Mouse (Mus musculus): ENCODE results near the gene Rbfox2.
A peak's percentile ranks its signal among the peaks of the same experiment; 100 is the strongest.
"Not testable (repeated sequence)": the region's sequence is repeated elsewhere in the genome, so short reads cannot be mapped to it uniquely, and the experiment has no call there.

The Rbfox2 gene

DNA sequence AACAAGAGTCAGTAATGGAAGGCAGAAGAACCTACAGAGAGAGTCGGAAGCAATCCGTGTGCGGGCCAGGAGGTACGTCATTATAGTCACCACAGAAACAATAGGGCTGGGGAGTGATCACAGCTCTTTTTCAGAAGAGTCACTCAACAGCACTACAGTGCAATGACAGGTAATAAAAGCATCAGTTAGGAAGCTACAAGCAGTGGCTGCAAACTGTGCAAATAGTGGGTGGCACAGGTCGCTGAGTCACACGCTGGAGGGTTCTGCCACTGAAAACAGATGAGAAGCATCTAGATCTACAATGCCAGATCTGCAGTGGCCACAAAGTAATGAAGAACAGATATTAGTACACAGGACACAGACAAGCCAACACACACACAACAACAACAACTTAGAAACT is 32.9 kb downstream of the Rbfox2 start:
- no peak for DNase-seq (ENCODE audit: low read depth, low spot score)

DNA sequence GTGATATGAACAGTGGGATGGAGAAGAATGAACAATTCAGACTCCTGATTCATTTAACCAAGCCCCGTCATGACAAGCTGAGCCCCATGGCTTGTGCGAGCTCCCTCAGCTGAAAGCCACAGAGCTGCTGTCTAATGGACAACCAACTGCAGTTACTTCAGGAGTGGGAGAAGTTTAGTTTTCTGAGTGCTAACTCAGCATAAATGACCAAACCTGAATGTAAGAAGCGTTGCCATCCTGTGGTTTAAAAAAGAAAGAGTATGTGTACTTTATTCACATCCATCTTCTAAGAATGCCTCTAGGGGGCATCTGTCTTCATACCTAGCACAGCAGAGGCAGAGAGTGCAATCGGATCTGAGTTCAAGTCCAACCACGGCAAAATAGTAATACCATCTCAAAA is 35.5 kb downstream of the Rbfox2 start:
- no peak for DNase-seq (ENCODE audit: low read depth, low spot score)

DNA sequence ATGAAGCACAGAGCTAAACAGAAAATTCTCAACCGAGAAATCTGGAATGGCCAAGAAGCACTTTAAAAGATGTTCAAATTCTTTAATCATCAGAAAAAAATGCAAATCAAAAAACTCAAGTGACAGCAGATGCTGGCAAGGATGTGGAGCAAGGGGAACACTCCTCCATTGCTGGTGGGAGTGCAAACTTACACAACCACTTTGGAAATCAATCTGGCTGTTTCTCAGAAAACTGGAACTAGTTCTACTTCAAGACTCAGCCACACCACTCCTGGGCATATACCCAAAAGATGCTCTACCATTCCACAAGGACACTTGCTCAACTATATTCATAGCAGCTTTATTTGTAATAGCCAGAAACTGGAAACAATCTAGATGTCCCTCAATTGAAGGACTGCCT is 37.3 kb downstream of the Rbfox2 start:
- not testable (repeated sequence) for DNase-seq (ENCODE audit: low read depth, low spot score)

DNA sequence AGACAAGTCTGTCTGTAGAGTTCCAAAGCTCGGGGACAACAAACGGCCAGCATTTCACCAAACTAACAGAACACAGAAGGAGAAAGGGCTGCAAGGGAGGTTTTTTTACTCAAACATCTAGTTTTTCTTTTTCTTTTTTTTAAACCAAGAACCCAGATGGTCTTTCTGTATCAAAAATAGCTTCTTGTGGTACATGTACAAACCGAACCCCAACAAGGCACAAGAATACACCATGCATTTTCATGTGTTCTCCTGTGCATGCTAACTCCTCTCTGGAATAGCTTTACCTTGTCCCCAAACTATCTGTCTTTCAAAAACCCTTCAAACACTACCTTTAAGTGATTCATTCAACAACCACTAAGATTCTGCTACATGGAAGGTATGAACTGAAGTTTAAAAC is 38.4 kb downstream of the Rbfox2 start:
- no peak for DNase-seq (ENCODE audit: low read depth, low spot score)

DNA sequence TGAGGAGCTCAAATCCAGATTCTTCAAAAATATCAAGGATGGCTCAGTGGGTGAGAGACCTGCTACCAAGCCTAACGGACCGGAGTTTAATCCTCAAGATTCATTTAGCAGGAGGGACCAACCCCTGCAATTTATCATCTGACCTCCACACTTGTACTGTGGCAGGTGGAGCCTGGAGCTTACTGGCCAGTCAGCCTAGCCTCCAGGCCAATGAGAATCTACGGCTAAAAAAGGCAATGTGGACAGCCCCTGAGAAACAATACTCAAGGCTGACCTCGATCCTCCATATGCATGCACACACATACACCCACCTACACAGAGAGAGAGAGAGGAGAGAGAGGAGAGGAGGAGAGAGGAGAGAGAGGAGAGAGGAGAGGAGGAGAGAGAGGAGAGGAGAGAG is 41.5 kb downstream of the Rbfox2 start:
- DNase-seq (ENCODE audit: low read depth, low spot score), result no peak

DNA sequence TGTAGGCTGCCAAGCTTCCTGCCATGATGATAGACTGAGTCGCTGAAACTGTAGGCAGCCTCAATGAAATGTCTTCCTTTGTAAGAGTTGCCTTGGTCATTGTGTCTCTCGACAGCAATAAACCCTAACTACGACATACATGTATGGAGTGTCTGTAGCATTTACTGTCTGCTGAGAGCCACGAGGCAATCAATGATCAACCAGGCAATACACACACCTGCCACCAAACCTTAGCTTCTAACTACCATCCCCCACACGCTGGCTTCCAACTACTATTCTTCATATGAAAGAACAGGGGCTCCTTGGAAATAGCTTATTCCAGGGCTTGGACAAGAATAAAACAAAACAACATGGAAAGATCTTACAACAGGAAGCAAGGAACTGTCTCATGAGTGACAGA is 42.5 kb downstream of the Rbfox2 start:
- no peak for DNase-seq (ENCODE audit: low read depth, low spot score)

DNA sequence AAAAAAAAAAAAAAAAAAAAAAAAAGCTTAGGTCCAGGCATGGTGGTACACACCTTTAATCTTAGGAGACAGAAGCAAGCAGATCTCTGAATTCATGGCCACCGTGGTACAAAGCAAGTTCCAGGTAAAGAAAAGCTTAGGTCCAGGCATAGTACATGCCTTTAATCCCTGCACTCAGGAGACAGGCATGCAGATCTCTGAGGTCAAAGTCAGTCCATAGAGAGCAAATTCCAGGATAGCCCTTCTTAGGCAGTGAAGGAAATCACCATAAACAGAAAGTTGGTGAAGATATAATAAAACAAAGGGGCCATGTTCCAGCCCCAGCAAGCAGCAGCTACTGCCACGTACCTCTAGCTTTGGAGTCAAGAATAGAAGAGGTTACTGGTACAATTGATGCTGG is 44.0 kb downstream of the Rbfox2 start:
- DNase-seq (ENCODE audit: low read depth, low spot score), result no peak

DNA sequence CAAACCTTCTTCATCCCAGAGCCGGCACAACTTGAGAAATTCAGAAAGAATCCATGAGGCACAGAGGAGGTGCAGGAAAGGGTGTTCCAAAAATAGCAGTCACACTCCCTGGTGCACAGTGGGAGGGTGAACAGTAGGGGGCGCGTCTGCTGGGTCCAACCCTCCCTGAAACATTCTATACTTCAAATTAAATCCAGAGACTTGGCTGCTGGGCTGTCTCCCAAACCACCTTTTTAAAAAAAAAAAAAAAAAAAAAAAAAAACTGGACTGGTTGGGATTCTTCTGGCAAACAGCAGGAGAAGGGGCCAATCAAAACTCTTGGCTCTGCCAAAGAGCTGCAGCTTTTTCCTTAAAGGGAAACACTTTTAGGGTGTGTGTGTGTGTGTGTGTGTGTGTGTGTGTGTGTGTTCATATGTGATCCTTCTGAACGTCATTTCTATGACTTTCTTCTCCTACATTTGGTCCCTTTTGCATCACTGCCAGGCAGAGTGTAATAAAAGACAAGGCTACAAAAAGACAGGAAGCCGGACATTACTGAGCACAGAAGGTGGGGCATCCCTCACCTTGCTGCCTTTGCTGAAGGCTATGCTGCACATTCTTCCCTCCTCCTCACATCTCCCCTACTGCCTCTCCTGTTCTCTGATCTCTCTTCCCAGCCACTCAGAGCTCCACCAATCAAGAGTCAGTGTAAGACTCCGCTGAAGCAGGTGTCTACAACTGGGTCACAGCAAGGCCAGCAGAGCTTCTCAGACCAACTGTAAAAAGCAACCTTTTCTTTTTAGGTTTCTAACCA is 49.2 kb downstream of the Rbfox2 start:
- peak; percentile 29 for DNase-seq (ENCODE audit: low read depth, low spot score)

DNA sequence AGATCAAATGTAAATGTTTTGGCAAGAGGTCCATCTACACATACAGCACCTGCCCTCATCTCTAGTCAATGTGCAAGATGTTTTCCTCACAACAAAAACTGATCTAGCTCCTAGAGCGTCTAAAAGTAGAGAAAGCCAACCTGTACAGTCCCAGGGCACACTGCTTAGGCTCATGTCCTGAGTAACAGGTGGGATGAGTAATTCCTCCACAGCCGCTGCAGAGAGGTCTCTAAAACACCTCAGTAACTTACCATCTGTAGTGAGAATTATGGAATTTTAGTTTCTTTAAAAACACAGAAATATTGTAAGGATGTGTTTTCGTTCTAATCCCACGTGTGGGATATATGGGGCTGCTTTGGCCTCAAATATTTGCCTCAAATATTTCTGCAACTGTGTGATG is 50.0 kb downstream of the Rbfox2 start:
- no peak for DNase-seq (ENCODE audit: low read depth, low spot score)

DNA sequence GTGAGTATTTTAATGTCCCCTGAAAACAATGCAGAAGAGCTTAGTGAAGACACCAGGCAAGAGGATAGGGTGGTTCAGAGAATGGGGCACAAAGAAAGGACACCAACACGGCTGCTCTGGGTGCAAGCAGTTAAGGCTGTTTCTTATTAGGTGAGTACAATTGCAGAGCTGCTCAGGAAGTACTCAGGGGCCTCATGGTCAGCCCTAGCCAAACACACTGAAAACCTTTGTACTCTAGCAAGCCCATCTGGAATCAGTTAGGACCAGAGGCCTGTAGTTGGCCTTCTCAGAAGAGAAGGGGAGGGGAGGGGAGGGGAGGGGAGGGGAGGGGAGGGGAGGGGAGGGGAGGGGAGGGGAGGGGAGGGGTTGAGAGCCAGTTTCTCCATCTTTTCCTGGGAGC is 52.2 kb downstream of the Rbfox2 start:
- DNase-seq (ENCODE audit: low read depth, low spot score), result no peak

DNA sequence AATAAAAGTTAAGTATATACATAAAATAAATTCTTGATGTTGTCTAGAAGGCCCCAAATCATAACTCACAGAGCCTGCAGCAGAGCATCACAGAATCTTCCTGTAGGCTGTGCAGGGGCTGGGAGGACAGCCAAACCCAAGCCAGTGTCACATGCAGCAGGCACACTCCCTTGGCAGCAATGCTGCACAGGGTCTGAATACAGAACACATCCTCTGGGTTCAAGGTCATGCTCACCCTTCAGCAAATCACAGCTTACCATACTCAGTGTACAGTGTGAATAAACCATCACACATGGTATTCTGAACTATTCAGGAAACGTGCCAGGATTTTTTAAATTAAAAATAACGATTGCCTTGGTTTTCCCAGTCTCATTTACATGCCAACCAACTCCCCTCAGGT is 52.7 kb downstream of the Rbfox2 start:
- DNase-seq (ENCODE audit: low read depth, low spot score), result no peak

DNA sequence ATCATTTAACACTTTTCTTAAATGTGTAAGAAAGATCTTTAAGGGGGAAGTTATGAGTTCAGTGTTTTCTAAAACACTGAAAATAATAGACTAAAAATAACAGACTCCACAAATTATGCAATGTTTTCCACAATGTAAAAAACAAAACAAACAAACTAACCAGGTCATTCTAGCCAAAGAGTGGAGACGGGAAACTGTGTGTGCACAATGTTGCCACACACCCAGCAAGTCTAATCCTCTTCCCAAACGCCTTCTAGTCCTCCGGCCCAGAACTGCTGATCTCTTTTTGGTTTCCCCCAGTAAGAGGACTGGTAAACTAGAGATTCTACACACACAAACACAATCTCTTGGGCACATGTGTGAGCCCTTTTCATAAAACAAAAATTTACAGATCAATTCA is 55.1 kb downstream of the Rbfox2 start:
- DNase-seq (ENCODE audit: low read depth, low spot score), result no peak

DNA sequence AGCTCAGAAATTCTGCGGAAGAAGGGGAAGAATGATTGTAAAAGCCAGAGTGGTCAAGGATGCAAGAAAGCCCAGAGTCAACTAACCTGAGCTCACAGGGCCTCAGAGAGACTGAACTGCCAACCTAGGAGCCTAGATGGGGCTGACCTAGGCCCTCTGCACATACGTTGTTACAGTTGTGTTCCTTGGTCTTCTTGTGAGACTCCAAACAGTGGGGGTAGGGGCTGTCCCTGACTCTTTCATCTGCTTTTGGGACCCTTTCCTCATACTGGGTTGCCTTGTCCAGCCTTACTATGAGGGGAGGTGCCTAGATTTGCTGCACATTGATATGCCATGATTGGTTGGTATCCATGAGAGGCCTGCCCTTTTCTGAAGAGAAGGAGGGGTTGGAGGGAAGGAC is 56.0 kb downstream of the Rbfox2 start:
- no peak for DNase-seq (ENCODE audit: low read depth, low spot score)

DNA sequence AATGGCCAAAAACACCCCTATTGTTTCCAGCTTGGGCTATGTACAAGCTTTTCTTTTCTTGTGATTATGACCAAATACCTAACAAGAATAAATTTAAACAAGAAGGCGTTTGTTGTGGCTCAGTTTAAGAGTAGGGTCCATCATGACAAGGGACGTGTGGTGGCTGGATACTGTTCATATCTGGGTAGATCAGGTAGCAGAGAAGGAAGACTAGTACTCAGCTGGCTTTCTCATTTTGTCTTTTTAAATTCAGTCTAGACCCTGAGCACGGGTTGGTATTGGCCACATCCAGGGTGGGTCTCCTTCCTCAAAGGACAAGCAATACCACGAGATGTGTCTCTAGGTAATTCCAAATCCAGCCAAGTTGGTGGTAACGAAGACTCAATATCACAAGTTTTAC is 57.4 kb downstream of the Rbfox2 start:
- no peak for DNase-seq (ENCODE audit: low read depth, low spot score)

DNA sequence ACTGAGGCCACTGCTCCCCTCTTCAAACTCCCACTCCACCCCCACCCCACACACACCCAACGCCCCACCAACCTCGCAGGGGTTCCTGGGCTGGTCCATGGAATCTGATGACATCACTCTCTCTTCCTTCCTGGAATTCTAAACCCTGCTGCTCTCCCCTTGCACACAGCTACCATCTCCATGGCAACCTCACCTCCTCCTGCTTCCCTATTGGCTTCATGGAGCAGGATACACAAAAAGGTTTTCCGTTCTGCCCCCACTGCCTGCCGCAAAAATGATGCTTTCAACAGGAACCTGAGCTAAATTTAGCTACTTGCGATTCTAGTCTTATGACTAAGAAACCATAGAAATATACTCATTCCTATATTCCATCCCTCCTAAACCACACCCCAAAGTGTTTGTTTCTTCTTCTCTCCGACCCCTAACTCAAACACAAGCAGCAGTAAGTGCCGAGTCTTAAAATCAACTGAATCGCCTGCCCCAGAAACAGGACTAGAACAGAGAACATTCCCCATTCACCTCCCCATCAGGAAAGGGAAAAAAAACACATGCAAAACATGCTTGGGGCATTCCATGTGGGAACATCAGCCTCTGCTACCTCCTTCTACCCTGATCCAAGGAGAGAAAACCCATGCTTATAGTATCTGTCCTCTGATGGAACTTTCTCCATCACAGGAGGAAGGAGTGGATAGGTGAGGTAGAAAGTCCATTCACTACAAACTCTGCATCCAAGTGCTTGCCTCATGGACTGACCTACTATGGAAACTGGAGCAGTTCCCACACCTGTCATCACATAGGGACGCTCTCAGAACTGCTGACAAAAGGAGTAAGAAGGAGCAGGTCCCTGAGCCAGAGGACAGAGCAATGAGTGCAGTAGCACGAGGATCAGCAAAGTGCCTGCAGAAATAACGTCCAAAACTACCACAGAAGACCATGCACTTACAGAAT is 61.1 kb downstream of the Rbfox2 start:
- no peak for DNase-seq (ENCODE audit: low read depth, low spot score)

DNA sequence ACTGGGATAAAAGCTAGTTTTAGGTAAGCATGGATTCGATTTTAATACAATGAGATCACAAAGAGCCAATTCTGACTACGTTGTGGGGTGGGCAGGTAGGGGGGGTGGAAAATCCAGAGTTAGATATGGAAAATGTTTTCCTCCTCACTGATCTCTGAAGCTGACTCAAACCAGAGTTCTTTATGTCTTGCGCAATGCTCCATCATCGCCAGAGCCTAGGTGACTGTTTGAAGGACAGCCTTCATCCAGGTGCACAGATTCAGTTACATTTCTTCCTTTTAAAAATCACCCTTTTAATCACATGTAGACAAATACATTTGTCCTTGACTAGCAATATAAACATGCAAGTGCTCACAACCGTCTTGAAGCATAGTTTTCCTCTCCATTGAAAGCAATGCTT is 62.2 kb downstream of the Rbfox2 start:
- no peak for DNase-seq (ENCODE audit: low read depth, low spot score)

DNA sequence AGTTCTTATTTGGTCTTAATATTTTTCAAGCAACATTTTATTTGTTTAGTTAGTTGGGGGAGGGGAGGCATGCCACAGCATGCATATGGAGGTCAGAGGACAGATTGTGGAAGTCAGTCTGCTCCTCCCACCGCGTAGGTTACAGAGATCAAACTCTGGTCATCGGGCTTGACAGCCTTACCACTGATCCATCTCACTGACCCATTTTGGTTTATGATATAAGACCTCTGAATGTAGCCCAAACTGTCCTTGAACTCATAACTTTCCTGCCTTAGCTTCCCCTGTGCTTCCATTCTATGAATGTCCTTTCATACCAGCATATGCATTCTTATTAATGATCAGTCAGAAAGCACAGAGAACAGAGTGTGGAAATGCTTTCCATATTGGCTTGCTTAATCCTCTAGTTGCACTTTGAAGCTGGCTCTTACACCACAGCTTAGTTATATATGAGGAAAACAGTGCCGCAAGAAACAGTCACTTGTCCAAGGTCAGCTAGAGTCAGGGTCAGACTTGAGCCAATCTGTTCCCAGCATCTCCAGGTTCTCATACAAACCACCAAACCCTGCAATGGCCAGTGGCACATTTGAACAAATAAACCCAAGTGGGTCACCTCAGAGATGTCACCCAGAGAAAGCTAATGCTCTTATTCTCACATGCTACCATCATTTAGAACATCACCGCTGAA is 62.8 kb downstream of the Rbfox2 start:
- no peak for DNase-seq (ENCODE audit: low read depth, low spot score)

DNA sequence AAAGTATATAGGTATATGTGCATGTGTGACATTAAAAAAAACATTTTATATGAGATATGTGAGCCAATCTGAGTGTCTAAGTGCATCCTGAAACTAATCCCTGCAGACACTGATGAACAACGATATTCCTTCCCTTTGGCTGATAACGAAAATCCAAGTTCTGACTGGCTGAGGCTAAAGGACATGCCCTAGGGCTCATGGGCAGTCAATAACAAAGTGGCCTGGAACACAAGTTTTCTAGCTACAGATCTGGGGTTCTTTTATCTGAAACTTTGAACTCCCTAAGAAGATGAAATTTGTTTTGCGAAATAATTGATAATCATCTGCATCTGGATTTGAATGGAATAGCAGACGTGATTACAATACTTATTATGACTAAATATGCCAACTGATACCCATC is 66.2 kb downstream of the Rbfox2 start:
- DNase-seq (ENCODE audit: low read depth, low spot score), result no peak

DNA sequence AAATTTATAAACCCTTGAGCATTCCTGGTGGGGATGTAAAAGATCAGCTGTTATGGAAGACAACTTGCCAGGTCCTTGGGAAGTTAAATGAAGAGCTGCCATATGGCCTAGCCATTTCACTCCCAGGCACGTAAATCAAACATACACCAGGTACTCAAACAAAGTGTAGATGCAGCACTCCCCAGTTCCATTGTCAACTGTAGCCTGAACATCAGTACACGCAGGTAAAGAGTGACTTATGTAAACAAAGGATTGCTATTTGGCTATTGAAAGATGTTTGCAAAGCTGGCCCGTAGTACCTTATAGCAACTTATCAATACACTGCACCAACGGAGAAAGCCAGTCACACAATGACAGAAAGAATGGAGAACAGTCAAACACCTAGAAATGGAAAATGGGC is 67.2 kb downstream of the Rbfox2 start:
- no peak for DNase-seq (ENCODE audit: low read depth, low spot score)

DNA sequence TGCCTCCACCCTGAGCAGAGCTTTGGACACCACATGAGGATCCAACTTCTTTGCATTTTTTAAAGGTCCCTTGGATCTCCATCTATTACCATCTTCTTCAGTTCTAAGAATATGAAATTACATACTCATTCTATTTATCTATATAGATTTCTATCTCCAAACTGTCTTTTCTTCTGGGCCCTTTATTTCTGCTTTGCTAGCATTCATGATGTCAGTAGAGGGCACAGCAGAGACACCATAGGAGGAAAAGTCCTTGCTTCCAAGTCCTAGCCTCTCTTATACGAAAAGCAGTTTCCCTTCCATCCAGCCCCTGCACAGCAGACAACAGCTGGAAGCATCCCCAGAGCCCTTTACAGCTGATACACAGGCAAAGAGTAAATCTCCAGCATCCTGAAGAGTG is 69.1 kb downstream of the Rbfox2 start:
- no peak for DNase-seq (ENCODE audit: low read depth, low spot score)

DNA sequence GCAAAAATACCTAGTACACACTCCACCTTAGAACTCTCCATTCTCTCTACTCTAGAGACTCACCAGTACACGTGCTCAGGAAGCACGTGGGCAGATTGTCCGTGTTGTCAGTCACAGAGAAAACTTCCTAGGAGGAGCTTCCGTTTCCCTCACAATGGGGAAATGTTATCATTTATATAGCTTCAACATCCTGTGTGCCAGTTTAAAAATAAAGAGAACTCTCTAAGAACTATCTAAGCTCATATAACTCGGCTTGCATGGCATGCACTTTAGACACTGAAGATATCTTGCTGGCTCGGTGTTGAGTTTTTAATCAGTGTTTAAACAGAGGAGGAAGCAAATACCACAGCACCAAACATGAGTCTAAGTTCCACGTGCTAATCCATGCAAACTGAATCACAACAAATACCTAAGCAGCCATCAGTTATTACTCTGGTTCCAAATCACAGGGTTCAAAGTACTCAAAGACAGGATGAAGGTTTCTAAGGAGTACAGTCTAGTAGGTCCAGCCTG is 70.7 kb downstream of the Rbfox2 start:
- DNase-seq (ENCODE audit: low read depth, low spot score), result no peak

DNA sequence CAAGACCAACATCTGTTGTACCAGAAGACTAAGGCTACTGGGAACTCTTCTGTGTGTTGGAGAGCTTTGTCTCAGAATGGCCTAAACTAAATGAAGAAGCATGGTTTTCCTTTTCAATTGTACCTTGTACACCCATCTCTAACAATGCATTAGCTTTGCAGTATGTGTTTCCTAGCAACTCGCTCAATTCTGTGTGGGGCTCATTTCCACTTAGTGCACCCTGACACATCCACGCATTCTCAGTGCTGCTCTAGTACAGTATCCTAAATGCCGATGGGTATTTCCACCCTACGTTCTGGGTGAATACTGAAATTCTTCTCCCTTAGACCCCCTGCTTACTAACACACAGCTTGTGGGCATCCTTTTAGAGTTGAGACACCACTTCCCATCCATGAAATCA is 71.3 kb downstream of the Rbfox2 start:
- DNase-seq (ENCODE audit: low read depth, low spot score), result no peak

Data from WW6 (cell line).